Mouse (Mus musculus): ENCODE results near the gene Bcam. TPM values are rescaled to one million over a fixed set of nuclear protein-coding genes. Genes with fewer than 3 reads are reported as not detected.

The Bcam gene
- polyA plus RNA-seq, 1 experiment from 2014 or later: 8.8 TPM

DNA sequence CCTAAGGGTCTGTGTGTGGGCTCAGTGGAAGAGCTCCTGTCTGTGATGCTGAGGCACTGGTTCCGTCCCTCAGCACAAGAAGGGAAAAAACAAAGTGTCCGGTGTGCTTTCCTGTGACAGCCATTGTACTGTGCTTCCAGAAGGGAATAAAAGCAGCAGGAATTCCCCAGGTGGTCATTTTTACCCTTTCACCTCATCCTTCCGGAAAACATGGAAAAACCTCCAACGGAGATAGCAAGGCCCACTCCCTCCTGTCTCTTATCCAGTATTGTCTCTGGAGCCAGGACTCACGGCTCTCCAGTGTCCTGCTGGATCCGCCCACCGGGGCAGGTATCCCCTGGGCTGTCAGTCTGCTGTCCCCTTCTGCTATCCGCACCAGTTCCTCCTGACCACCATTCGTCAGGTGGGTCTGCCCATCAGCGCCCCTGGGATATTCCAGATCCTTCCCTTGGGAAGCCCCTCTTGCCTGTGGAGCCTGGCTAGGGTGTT is 36.6 kb downstream of the Bcam start:
- Histone ChIP-seq H3K9me3 (ENCODE audit: low read length) (no peaks in the 10 kb centered on the region), H3K4me3 (ENCODE audit: low read depth, low read length) (no peak overlapping the region), H3K4me1 (ENCODE audit: insufficient read depth) (peaks cover 4% of the 10 kb centered on the region; the same call in 1 of the 2 replicates), H3K27ac (ENCODE audit: low read depth) (no peak overlapping the region), H3K4me2 (ENCODE audit: low read depth, low read length) (no peak overlapping the region), H3K9ac (replicated peaks) (no peak overlapping the region; the same call in 1 of the 2 replicates), H3K36me3 (replicated peaks; ENCODE audit: insufficient read depth, low read length) (peaks cover 22% of the 10 kb centered on the region), H3K27me3 (ENCODE audit: insufficient read depth, low read length) (no peaks in the 10 kb centered on the region)
- DNase-seq (no peak), ATAC-seq (no peak)
- TF ChIP-seq EP300 (IDR thresholded peaks at IDR 0.05; ENCODE audit: low read depth) (no peak), CTCF (IDR thresholded peaks at IDR 0.05; ENCODE audit: low read depth) (no peak)
- WGBS (ENCODE audit: insufficient replicate concordance): 82% methylated on average over 10 of the region's 10 CpGs

DNA sequence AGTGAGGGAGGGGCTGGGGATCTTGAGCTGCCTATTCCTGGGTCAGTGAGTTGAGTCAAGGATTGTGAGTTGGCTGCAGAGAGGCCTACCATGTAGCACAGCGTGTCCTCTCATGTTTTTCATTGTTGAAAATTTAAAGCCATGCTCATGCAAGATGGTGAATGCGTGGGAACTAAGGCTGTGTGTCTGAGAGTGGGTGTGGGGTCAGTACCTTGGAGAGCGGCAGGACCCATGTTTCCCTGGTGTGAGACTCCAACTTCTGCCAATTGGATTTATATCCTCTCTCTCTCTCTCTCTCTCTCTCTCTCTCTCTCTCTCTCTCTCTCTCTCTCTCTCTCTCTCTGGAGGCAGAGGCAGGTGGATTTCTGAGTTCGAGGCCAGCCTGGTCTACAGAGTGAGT is 44.3 kb downstream of the Bcam start:
- Histone ChIP-seq H3K36me3 (replicated peaks; ENCODE audit: insufficient read depth, low read length) (peaks cover 16% of the 10 kb centered on the region), H3K9ac (replicated peaks) (no peak overlapping the region)

DNA sequence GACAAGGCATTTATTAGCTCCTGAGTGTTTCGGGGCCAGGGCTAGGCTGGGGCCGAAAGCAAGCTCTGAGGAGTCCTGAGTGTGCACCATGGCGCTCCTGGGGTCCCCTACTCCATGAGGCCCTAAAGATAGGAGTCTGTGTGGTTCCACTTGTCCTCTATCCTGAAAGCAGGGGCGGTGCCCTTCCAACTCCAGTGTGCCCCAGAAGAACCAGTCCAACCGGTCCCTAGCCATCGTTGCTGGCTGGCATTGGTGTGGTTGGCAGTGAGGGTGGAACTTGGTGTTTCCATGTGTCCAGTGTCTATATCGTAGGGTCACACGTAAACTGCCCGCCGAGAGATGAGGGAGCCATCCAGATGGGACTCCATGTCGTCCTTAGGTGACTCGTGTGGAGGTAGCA is 46.6 kb downstream of the Bcam start:
- 88% methylated on average over 12 of the region's 12 CpGs for WGBS (ENCODE audit: insufficient replicate concordance)
- DNase-seq: no peak
- H3K27me3 ChIP-seq (ENCODE audit: insufficient read depth, low read length): no peaks in the 10 kb centered on the region
- no peak overlapping the region for H3K4me3 ChIP-seq (ENCODE audit: low read depth, low read length)
- peaks cover 4% of the 10 kb centered on the region for H3K36me3 ChIP-seq (replicated peaks; ENCODE audit: insufficient read depth, low read length)
- 0 out of 2 replicates have a peak, but pooled peaks cover 6% of the 10 kb centered on the region for H3K9me3 ChIP-seq (ENCODE audit: low read length)
- TF ChIP-seq EP300 (IDR thresholded peaks at IDR 0.05; ENCODE audit: low read depth) (no peak), CTCF (IDR thresholded peaks at IDR 0.05; ENCODE audit: low read depth) (no peak)
- 0 out of 2 replicates have a peak, but pooled peaks cover 2% of the 10 kb centered on the region for H3K4me1 ChIP-seq (ENCODE audit: insufficient read depth)
- H3K4me2 ChIP-seq (ENCODE audit: low read depth, low read length): no peak overlapping the region
- no peak overlapping the region for H3K27ac ChIP-seq (ENCODE audit: low read depth)
- no peak overlapping the region for H3K9ac ChIP-seq (replicated peaks)
- no peak for ATAC-seq

More for the DNA sequence above, 44.3 kb downstream of the Bcam start:
- TF ChIP-seq CTCF (IDR thresholded peaks at IDR 0.05; ENCODE audit: low read depth) (no peak), EP300 (IDR thresholded peaks at IDR 0.05; ENCODE audit: low read depth) (no peak)
- Histone ChIP-seq H3K27me3 (ENCODE audit: insufficient read depth, low read length) (no peaks in the 10 kb centered on the region), H3K27ac (ENCODE audit: low read depth) (no peak overlapping the region), H3K9me3 (ENCODE audit: low read length) (no peaks in the 10 kb centered on the region), H3K4me2 (ENCODE audit: low read depth, low read length) (no peak overlapping the region), H3K4me3 (ENCODE audit: low read depth, low read length) (no peak overlapping the region), H3K4me1 (ENCODE audit: insufficient read depth) (0 out of 2 replicates have a peak, but pooled peaks cover 2% of the 10 kb centered on the region)
- WGBS (ENCODE audit: insufficient replicate concordance): 74% methylated on average over 4 of the region's 4 CpGs
- no peak for ATAC-seq
- no peak for DNase-seq

DNA sequence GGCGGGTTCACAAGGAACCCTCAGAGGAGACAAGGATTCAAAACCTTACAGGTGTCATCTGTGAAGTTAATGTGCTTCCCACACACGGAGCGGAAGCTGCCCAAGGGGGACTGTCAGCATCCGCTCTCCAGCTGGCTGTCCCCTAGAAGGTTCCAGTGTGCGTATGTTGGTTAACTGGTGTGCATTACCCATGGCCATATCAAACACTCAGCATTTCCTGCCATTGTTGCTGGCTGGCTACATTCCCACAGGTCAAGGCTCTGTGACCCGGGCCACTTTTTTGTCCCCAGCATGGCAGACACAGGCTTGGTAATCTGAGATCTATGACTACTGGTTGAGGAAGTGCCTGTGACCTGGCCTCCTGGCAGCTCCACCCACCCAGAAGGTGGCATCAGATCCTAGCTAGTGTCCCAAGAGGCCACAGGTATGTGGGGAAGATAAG is 48.0 kb downstream of the Bcam start:
- Histone ChIP-seq H3K4me2 (ENCODE audit: low read depth, low read length) (no peak overlapping the region), H3K36me3 (replicated peaks; ENCODE audit: insufficient read depth, low read length) (peaks cover 4% of the 10 kb centered on the region), H3K27ac (ENCODE audit: low read depth) (0 out of 2 replicates have a peak overlapping the region, but pooled peaks have one; percentile 29), H3K9ac (replicated peaks) (no peak overlapping the region), H3K4me1 (ENCODE audit: insufficient read depth) (0 out of 2 replicates have a peak, but pooled peaks cover 2% of the 10 kb centered on the region), H3K9me3 (ENCODE audit: low read length) (0 out of 2 replicates have a peak, but pooled peaks cover 6% of the 10 kb centered on the region), H3K27me3 (ENCODE audit: insufficient read depth, low read length) (no peaks in the 10 kb centered on the region), H3K4me3 (ENCODE audit: low read depth, low read length) (no peak overlapping the region)
- WGBS (ENCODE audit: insufficient replicate concordance): 59% methylated on average over 6 of the region's 6 CpGs
- TF ChIP-seq EP300 (IDR thresholded peaks at IDR 0.05; ENCODE audit: low read depth): no peak; the same call in 1 of the 2 replicates
- no peak for TF ChIP-seq CTCF (IDR thresholded peaks at IDR 0.05; ENCODE audit: low read depth)
- ATAC-seq (peak; percentile 60), DNase-seq (peak; percentile 49)

DNA sequence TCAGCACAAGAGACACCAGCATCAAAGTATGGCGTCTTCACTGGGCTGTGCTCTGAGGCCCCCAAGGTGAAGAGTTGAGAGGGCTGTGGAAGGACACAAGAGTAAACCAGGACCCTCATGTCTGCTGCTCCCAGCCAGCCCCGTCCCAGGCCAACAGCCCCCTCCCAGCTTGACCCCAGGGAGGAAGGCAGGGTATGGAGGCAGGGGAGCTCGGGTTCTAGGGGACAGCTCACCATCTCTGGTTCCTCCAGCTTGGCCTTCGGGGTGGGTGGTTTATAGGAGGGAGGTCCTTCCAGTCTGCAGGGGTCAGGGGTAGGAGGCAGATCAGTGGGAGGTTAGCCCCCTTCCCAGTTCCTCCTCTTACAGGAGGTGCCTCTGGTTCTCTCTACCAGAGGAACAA is 51.6 kb downstream of the Bcam start:
- Histone ChIP-seq H3K36me3 (replicated peaks; ENCODE audit: insufficient read depth, low read length) (peaks cover 4% of the 10 kb centered on the region; the same call in 1 of the 2 replicates), H3K9me3 (ENCODE audit: low read length) (0 out of 2 replicates have a peak, but pooled peaks cover 6% of the 10 kb centered on the region), H3K4me1 (ENCODE audit: insufficient read depth) (peaks cover 18% of the 10 kb centered on the region), H3K4me3 (ENCODE audit: low read depth, low read length) (no peak overlapping the region), H3K27ac (ENCODE audit: low read depth) (no peak overlapping the region), H3K9ac (replicated peaks) (no peak overlapping the region), H3K27me3 (ENCODE audit: insufficient read depth, low read length) (no peaks in the 10 kb centered on the region), H3K4me2 (ENCODE audit: low read depth, low read length) (no peak overlapping the region)
- WGBS (ENCODE audit: insufficient replicate concordance): 69% methylated on average over 4 of the region's 4 CpGs
- DNase-seq (no peak), ATAC-seq (no peak)
- TF ChIP-seq CTCF (IDR thresholded peaks at IDR 0.05; ENCODE audit: low read depth) (no peak), EP300 (IDR thresholded peaks at IDR 0.05; ENCODE audit: low read depth) (no peak)

GRCm38 (mm10) chr7:19718297-19718952 is 52.4 kb downstream of the Bcam start:
- Histone ChIP-seq H3K9me3 (ENCODE audit: low read length) (0 out of 2 replicates have a peak, but pooled peaks cover 6% of the 10 kb centered on the region), H3K4me1 (ENCODE audit: insufficient read depth) (peaks cover 25% of the 10 kb centered on the region), H3K36me3 (replicated peaks; ENCODE audit: insufficient read depth, low read length) (no peaks in the 10 kb centered on the region; the same call in 1 of the 2 replicates), H3K27ac (ENCODE audit: low read depth) (no peak overlapping the region), H3K4me3 (ENCODE audit: low read depth, low read length) (no peak overlapping the region), H3K9ac (replicated peaks) (no peak overlapping the region), H3K27me3 (ENCODE audit: insufficient read depth, low read length) (no peaks in the 10 kb centered on the region), H3K4me2 (ENCODE audit: low read depth, low read length) (no peak overlapping the region)
- TF ChIP-seq CTCF (IDR thresholded peaks at IDR 0.05; ENCODE audit: low read depth) (no peak), EP300 (IDR thresholded peaks at IDR 0.05; ENCODE audit: low read depth) (no peak)
- WGBS (ENCODE audit: insufficient replicate concordance): 74% methylated on average over 5 of the region's 5 CpGs
- DNase-seq (no peak), ATAC-seq (no peak)
